23 mouse cellular contexts compared by ENCODE assay signal in genomic region chr16:18781810-18782209, GRCm38 (mm10). TPM values are rescaled to one million over a fixed set of nuclear protein-coding genes. Genes with fewer than 3 reads are reported as not detected.
"Had no signal": no experiment of that assay in that cellular context is flagged by ENCODE, and none has a peak within 500 bp of the region (broad histone marks: within the 10 kb centered on the region; RNA-seq: fewer than 3 reads in every experiment).

No protein-coding gene starts in this region.

- H3K4me3 ChIP-seq: limb, embryonic 12.5 days; limb, embryonic 15.5 days; midbrain, embryonic 12.5 days; midbrain, embryonic 15.5 days; neural tube, embryonic 12.5 days; neural tube, embryonic 15.5 days had no signal

- H3K9ac ChIP-seq: limb, embryonic 12.5 days; limb, embryonic 15.5 days; liver, embryonic 14.5 days; liver, postnatal 0 days; lung, embryonic 14.5 days; midbrain, embryonic 12.5 days; midbrain, embryonic 15.5 days; neural tube, embryonic 12.5 days; neural tube, embryonic 15.5 days had no signal

- H3K36me3 ChIP-seq: midbrain, embryonic 15.5 days; neural tube, embryonic 15.5 days had no signal

- H3K9me3 ChIP-seq: limb, embryonic 12.5 days; limb, embryonic 15.5 days; midbrain, embryonic 12.5 days; midbrain, embryonic 15.5 days; neural tube, embryonic 12.5 days; neural tube, embryonic 15.5 days had no signal

- H3K27ac ChIP-seq: limb, embryonic 12.5 days; limb, embryonic 15.5 days; liver, embryonic 14.5 days; macrophage; midbrain, embryonic 12.5 days; midbrain, embryonic 15.5 days; neural tube, embryonic 12.5 days; neural tube, embryonic 15.5 days; stomach, postnatal 0 days had no signal

- DNase-seq: left cerebral cortex, postnatal 4 days; liver, postnatal 0 days; lung, embryonic 14.5 days; right cerebral cortex, adult 18-20 months; right cerebral cortex, postnatal 14 days; right cerebral cortex, postnatal 4 days; thymus, adult 2 months; thymus, postnatal 14 days; thymus, postnatal 4 days had no signal

- ATAC-seq: intestine, embryonic 16.5 days; liver, postnatal 0 days; lung, postnatal 0 days; midbrain, embryonic 15.5 days had no signal

- H3K4me2 ChIP-seq: limb, embryonic 12.5 days; limb, embryonic 15.5 days; liver, embryonic 11.5 days; lung, embryonic 14.5 days; midbrain, embryonic 12.5 days; midbrain, embryonic 15.5 days; neural tube, embryonic 12.5 days; neural tube, embryonic 15.5 days had no signal

RNA-seq across cellular contexts. Expression of gene Cldn5, which starts 5.2 kb away (rescaled TPM):
- total RNA-seq: megakaryocyte, adult 5-6 weeks had no signal
- polyA plus RNA-seq: macrophage had no signal

RNA-seq across cellular contexts. Expression of gene Gm28539, which starts 54.6 kb away (rescaled TPM):
- total RNA-seq: megakaryocyte, adult 5-6 weeks had no signal
- polyA plus RNA-seq: intestine, embryonic 16.5 days; limb, embryonic 12.5 days; limb, embryonic 15.5 days; liver, embryonic 14.5 days; liver, postnatal 0 days; lung, embryonic 14.5 days; lung, postnatal 0 days; macrophage; midbrain, embryonic 12.5 days; neural tube, embryonic 12.5 days; stomach, embryonic 14.5 days; stomach, postnatal 0 days; thymus, adult 2 months had no signal
